Mouse (Mus musculus) embryonic facial prominence, embryonic 14.5 days (tissue): ENCODE measurements around the gene Calr. TPM values are rescaled to one million over a fixed set of nuclear protein-coding genes. Genes with fewer than 3 reads are reported as not detected.

ENCODE experiments used
- ATAC-seq: fragments of 200-750 bp; cut with Nextera tagmentation; 2 replicates; pipeline ENCODE4 v1.8.0; 2017; ENCODE audit warnings: low read depth, moderate number of reproducible peaks, moderate TSS enrichment
- DNase-seq: peaks from one replicate; pipeline ENCODE4 v3.0.0-alpha.2; 2015; ENCODE audit warnings: low spot score
- H3K27ac ChIP-seq: fragments of 300-500 bp; sonication (generic); replicated peaks from 2 replicates; pipeline ENCODE4 v1.5.1; 2014; ENCODE audit warnings: low read depth, mild to moderate bottlenecking, low read length, moderate library complexity
- H3K27me3 ChIP-seq: fragments of 300-500 bp; sonication (generic); replicated peaks from 2 replicates; pipeline ENCODE4 v1.6.1; 2014; ENCODE audit warnings: low read length; ENCODE audit not compliant: control insufficient read depth, insufficient read depth
- H3K36me3 ChIP-seq: fragments of 300-500 bp; sonication (generic); 2 replicates; pipeline ENCODE4 v1.6.1; 2014; ENCODE audit warnings: low read length, mixed read lengths; ENCODE audit not compliant: control insufficient read depth, insufficient read depth
- H3K4me1 ChIP-seq: fragments of 300-500 bp; sonication (generic); 2 replicates; pipeline ENCODE4 v1.6.1; 2014; ENCODE audit warnings: antibody characterized with exemption, low read length; ENCODE audit not compliant: control insufficient read depth, insufficient read depth
- H3K4me2 ChIP-seq: fragments of 300-500 bp; sonication (generic); 2 replicates; pipeline ENCODE4 v1.6.1; 2014; ENCODE audit warnings: low read depth, mild to moderate bottlenecking, low read length, moderate library complexity, mixed read lengths
- H3K4me3 ChIP-seq: fragments of 300-500 bp; sonication (generic); 2 replicates; pipeline ENCODE4 v1.5.1; 2014; ENCODE audit warnings: low read depth, mild to moderate bottlenecking, low read length
- H3K9ac ChIP-seq: fragments of 300-500 bp; sonication (generic); 2 replicates; pipeline ENCODE4 v1.6.1; 2014; ENCODE audit warnings: low read depth, mild to moderate bottlenecking, low read length, moderate library complexity, mixed read lengths
- H3K9me3 ChIP-seq: fragments of 300-500 bp; sonication (generic); 2 replicates; pipeline ENCODE4 v1.6.1; 2016; ENCODE audit warnings: low read length; ENCODE audit not compliant: control insufficient read depth
- WGBS: fragments of 180-500 bp; shearing (Covaris S2); extraction: QIAGEN DNeasy Blood & Tissue Kit; methylation state at CpG from one replicate; pipeline ENCODE4 v1.1.7; 2014; 5-methylcytosine and 5-hydroxymethylcytosine counted together
- polyA plus RNA-seq: library from polyadenylated mRNA; unstranded; fragments of >200 nt; fragmentation: Nextera tagmentation; extraction: Ambion mirVana; gene quantifications from 2 replicates; pipeline ENCODE4 v1.2.1, GENCODE M21; 2014

The Calr gene
- polyA plus RNA-seq, 1 experiment from 2014 or later: 891 TPM

DNA sequence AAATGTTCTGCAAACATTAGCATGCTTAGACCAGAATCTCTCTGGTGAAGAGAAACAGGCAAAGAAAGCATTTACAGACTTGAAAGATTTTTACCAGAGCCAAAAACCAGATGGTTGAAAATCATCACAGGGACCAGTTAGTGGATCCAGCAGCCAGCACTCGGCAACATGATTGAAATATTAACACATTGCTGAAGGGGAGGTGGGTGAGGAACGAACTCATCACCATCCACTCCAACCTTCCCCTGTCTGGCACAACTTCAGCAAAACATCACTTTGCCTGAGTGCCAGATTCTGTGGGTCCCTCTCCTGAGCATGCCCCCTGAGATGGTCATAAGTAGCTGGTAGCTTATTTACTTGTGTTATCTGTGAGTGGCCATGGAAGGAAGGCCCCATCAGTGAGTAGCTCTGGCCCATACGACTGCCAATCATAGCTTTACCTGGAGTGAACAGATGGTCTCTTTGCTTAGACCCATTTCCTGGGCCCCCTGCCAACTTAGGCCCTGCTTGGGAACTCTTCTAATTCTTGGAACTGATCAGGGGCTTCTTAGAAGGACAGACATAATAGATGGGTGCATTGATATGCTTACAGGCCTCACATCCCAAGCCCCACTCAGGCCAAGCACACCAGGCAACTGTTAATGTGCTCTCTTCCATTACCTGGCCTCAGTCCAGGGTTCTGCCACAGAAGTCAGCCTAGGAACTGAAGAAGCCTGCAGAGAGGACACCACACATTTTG, 30.7 kb upstream of the Calr start:
- no peaks in the 10 kb centered on the region for H3K9me3 ChIP-seq

DNA sequence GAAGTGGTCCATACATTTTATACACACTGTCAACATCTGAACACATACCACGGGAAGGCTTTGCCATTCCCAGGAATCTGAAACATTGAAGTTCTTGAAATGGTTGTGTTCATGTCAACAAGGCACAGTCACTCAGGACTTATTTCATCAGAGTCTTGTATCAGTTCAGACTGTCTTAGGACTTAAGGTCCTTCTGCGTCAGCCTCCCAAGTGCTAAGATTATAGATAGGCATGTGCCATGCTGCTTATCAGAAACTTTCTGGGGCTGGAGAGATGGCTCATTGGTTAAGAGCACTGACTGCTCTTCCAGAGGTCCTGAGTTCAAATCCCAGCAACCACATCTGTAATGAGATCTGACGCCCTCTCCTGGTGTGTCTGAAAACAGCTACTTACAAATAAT, 27.6 kb upstream of the Calr start:
- ATAC-seq (no peak), DNase-seq (no peak)
- Histone ChIP-seq H3K36me3 (peaks cover 9% of the 10 kb centered on the region), H3K4me2 (no peak overlapping the region), H3K9ac (no peak overlapping the region), H3K27ac (no peak overlapping the region), H3K4me3 (no peak overlapping the region), H3K9me3 (no peaks in the 10 kb centered on the region), H3K27me3 (no peaks in the 10 kb centered on the region), H3K4me1 (peaks cover 14% of the 10 kb centered on the region)
- WGBS: 91% methylated on average over 3 of the region's 3 CpGs

More for the DNA sequence above, 30.7 kb upstream of the Calr start:
- WGBS: 68% methylated on average over 3 of the region's 3 CpGs
- H3K4me2 ChIP-seq: no peak overlapping the region
- no peak overlapping the region for H3K9ac ChIP-seq
- H3K36me3 ChIP-seq: no peaks in the 10 kb centered on the region; the same call in 1 of the 2 replicates
- H3K4me3 ChIP-seq: no peak overlapping the region
- peaks cover 7% of the 10 kb centered on the region for H3K4me1 ChIP-seq
- H3K27me3 ChIP-seq: no peaks in the 10 kb centered on the region
- no peak overlapping the region for H3K27ac ChIP-seq
- DNase-seq: peak; percentile 5
- ATAC-seq: no peak

DNA sequence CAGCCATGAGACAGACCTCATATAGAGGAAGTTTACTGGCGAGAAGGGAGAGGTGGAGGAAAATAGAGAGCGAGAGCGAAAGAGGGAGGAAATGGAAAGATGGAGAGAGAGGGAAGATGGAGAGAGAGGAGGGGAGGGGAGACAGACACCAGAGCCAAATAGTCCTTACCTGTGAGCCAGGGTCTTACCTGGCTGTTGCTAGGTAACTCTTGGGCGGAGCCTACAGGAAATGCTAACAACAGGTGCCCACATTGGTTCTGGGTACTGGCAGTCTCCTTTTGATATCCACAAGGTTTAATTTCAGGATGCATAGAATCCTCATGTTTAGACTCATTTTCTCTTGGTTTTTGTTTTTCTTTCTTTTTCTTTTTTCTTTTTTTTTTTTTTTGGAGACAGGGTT, 26.3 kb upstream of the Calr start:
- WGBS: 67% methylated on average over 4 of the region's 4 CpGs

DNA sequence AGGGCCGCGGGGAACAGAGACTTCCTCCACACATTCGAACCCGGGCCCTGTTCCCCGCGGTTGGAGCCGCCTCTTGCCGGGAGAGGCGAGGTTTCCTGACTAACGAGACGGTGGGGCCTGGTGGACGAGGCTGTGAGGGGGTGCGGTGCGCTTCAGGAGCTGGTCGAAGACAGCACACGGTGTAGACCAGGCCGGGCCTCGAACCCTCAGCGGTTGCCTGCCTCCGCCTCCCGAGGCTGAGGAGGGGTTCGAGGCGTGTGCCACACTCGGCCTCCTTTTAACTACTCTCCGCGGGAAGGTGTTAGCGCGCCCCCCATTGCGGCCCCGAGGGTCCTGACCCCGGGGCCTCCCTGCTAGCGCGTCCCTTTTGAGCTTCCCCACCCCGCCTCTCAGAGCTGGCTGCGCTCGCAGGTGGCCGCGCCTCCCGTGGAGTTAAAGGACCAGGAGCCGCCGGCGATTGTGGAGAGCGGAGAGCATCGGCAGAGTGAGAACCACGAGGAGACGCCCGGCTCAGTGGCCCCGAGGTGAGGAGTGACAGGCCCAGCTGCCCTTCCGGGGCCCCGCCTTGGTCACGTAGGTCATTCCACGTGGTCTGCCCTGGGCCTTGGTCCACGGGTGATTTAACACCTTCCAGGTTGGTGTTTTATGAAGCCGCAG, 25.7 kb upstream of the Calr start:
- Histone ChIP-seq H3K9ac (peak overlapping the region; percentile 67), H3K9me3 (no peaks in the 10 kb centered on the region), H3K27me3 (no peaks in the 10 kb centered on the region), H3K27ac (no peak overlapping the region), H3K4me3 (peak overlapping the region; percentile 54), H3K4me2 (peak overlapping the region; percentile 99), H3K36me3 (peaks cover 28% of the 10 kb centered on the region), H3K4me1 (peaks cover 14% of the 10 kb centered on the region)
- 6% methylated on average over 21 of the region's 54 CpGs for WGBS
- ATAC-seq (peak; percentile 42), DNase-seq (peak; percentile 36)

More for the DNA sequence above, 26.3 kb upstream of the Calr start:
- DNase-seq (no peak), ATAC-seq (no peak)
- H3K9me3 ChIP-seq: no peaks in the 10 kb centered on the region
- peaks cover 14% of the 10 kb centered on the region for H3K4me1 ChIP-seq
- peaks cover 22% of the 10 kb centered on the region for H3K36me3 ChIP-seq
- no peaks in the 10 kb centered on the region for H3K27me3 ChIP-seq
- peak overlapping the region; percentile 54 for H3K4me3 ChIP-seq
- 0 out of 2 replicates have a peak overlapping the region, but pooled peaks have one; percentile 67 for H3K9ac ChIP-seq
- H3K4me2 ChIP-seq: peak overlapping the region; percentile 99
- H3K27ac ChIP-seq: no peak overlapping the region

- peak within 1 kb of the TSS; percentile 54 for H3K4me3 ChIP-seq
- peak within 1 kb of the TSS; percentile 99 for H3K4me2 ChIP-seq
- H3K9me3 ChIP-seq: no peaks in the 10 kb centered on the region
- DNase-seq: peak; percentile 80
- 21% methylated on average over 29 of the region's 46 CpGs for WGBS
- H3K27me3 ChIP-seq: no peaks in the 10 kb centered on the region
- no peak within 1 kb of the TSS for H3K27ac ChIP-seq
- ATAC-seq: peak; percentile 79
- H3K36me3 ChIP-seq: peaks cover 36% of the 10 kb centered on the region
- peaks cover 14% of the 10 kb centered on the region for H3K4me1 ChIP-seq
- peak within 1 kb of the TSS; percentile 67 for H3K9ac ChIP-seq
Observed at GRCm38 (mm10) chr8:84871376-84872308, 24.9 kb upstream of the Calr start, which contains the start of gene Syce2. Gene Syce2 (plus strand): TSS chr8:84872111.

- peak within 1 kb of the TSS; percentile 81 for H3K4me2 ChIP-seq
- H3K4me1 ChIP-seq: peaks cover 8% of the 10 kb centered on the region
- peak within 1 kb of the TSS; percentile 91 for H3K9ac ChIP-seq
- WGBS: under 1% methylated on average over 38 of the region's 39 CpGs
- peak; percentile 96 for ATAC-seq
- DNase-seq: peak; percentile 97
- H3K36me3 ChIP-seq: peaks cover 30% of the 10 kb centered on the region
- peak within 1 kb of the TSS; percentile 63 for H3K27ac ChIP-seq
- peak within 1 kb of the TSS; percentile 90 for H3K4me3 ChIP-seq
- no peaks in the 10 kb centered on the region for H3K27me3 ChIP-seq
- no peaks in the 10 kb centered on the region for H3K9me3 ChIP-seq
Observed at GRCm38 (mm10) chr8:84856864-84857441, 10.2 kb upstream of the Calr start, which contains the start of gene Farsa. Gene Farsa (plus strand): TSS chr8:84856989.

DNA sequence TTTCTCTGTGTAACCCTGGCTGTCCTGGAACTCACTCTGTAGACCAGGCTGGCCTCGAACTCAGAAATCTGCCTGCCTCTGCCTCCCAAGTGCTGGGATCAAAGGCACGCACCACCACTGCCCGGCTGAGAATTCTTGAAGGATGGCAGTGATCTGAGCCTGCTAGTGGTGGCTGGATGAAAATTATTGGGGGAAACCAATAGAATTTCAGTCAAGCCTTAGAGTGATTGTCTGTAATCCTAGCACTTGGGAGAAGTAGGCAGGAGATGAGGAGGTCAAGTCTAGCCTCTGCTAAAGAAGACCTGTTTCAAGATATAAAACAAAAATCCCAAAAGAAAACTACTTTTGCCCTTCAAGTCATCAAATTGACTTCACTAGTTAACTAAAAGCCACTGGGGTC, 9.7 kb upstream of the Calr start:
- 100% methylated on average over 3 of the region's 3 CpGs for WGBS
- H3K4me3 ChIP-seq: peak overlapping the region; percentile 90; the same call in 1 of the 2 replicates

More for the DNA sequence above, 9.7 kb upstream of the Calr start:
- H3K27ac ChIP-seq: no peak overlapping the region
- H3K9ac ChIP-seq: no peak overlapping the region
- no peaks in the 10 kb centered on the region for H3K27me3 ChIP-seq
- peaks cover 8% of the 10 kb centered on the region for H3K4me1 ChIP-seq
- no peak overlapping the region for H3K4me2 ChIP-seq
- peaks cover 24% of the 10 kb centered on the region for H3K36me3 ChIP-seq
- ATAC-seq: no peak
- H3K9me3 ChIP-seq: no peaks in the 10 kb centered on the region
- DNase-seq: no peak
